In genomic region chr17:88131297-88131696, GRCm38 (mm10) we compare ENCODE assay signal across 18 mouse cellular contexts.
"Had no signal": no experiment of that assay in that cellular context is flagged by ENCODE, and none has a peak within 500 bp of the region (broad histone marks: within the 10 kb centered on the region; RNA-seq: fewer than 3 reads in every experiment).

No protein-coding gene starts in this region.

- DNase-seq: kidney, adult 8-10 months; kidney, postnatal 10 days; kidney, postnatal 36 days; layer of hippocampus, postnatal 36 days; left cerebral cortex, postnatal 4 days; liver, postnatal 0 days; lung, embryonic 14.5 days; thymus, adult 2 months; thymus, postnatal 25 days had no signal

- H3K9me3 ChIP-seq: kidney, embryonic 15.5 days; limb, embryonic 12.5 days; limb, embryonic 15.5 days; midbrain, embryonic 10.5 days; midbrain, embryonic 13.5 days had no signal

- H3K9ac ChIP-seq: kidney, embryonic 15.5 days; limb, embryonic 12.5 days; limb, embryonic 15.5 days; liver, embryonic 14.5 days; liver, postnatal 0 days; lung, embryonic 14.5 days; midbrain, embryonic 13.5 days had no signal

- H3K36me3 ChIP-seq: kidney, embryonic 15.5 days; limb, embryonic 12.5 days; limb, embryonic 15.5 days; midbrain, embryonic 10.5 days; midbrain, embryonic 13.5 days had no signal

- H3K27me3 ChIP-seq: kidney, embryonic 15.5 days; limb, embryonic 12.5 days; limb, embryonic 15.5 days; midbrain, embryonic 13.5 days had no signal

- H3K4me3 ChIP-seq: kidney, embryonic 15.5 days; limb, embryonic 12.5 days; limb, embryonic 15.5 days; megakaryocyte, embryonic 14.5 days; midbrain, embryonic 10.5 days; midbrain, embryonic 13.5 days had no signal

- H3K4me1 ChIP-seq: kidney, embryonic 15.5 days; limb, embryonic 12.5 days; midbrain, embryonic 10.5 days; midbrain, embryonic 13.5 days had no signal

- H3K4me2 ChIP-seq: kidney, embryonic 15.5 days; limb, embryonic 12.5 days; limb, embryonic 15.5 days; liver, embryonic 11.5 days; lung, embryonic 14.5 days; midbrain, embryonic 13.5 days had no signal

- H3K27ac ChIP-seq: kidney, embryonic 15.5 days; limb, embryonic 12.5 days; limb, embryonic 15.5 days; liver, embryonic 14.5 days; midbrain, embryonic 10.5 days; midbrain, embryonic 13.5 days; stomach, postnatal 0 days had no signal
